Mouse (Mus musculus): ENCODE results near the gene Ttc30b. TPM values are rescaled to one million over a fixed set of nuclear protein-coding genes. Genes with fewer than 3 reads are reported as not detected.

Ttc30b gene
- total and polyA plus RNA-seq, 2 experiments: 3.5 to 8.7 TPM

- Histone ChIP-seq H3K4me3 (ENCODE audit: insufficient read depth, low read depth, low read length) (no peak overlapping the region), H3K36me3 (ENCODE audit: control insufficient read depth, insufficient read depth, low read length) (no peaks in the 10 kb centered on the region), H3K27ac (replicated peaks; ENCODE audit: insufficient read depth, low read depth, low read length) (no peak overlapping the region), H3K4me1 (ENCODE audit: control insufficient read depth, insufficient read depth, low read length) (no peaks in the 10 kb centered on the region; the same call in 1 of the 2 replicates), H3K9ac (ENCODE audit: low read depth, low read length) (no peak overlapping the region), H3K27me3 (ENCODE audit: control insufficient read depth, insufficient read depth, low read length) (no peaks in the 10 kb centered on the region), H3K79me2 (ENCODE audit: control insufficient read depth, insufficient read depth, low read length) (no peaks in the 10 kb centered on the region)
- WGBS: 92% methylated on average over 10 of the region's 10 CpGs
- TF ChIP-seq POLR2A (IDR thresholded peaks at IDR 0.05; ENCODE audit: extremely low read depth, insufficient read depth, low read length) (no peak), CTCF (IDR thresholded peaks at IDR 0.05; ENCODE audit: low read depth, low read length) (no peak)
- no peak for DNase-seq (ENCODE audit: extremely low read depth, low read depth, low spot score)
Measured at GRCm38 (mm10) chr2:75963211-75963840, 24.9 kb upstream of the Ttc30b start.

GRCm38 (mm10) chr2:75960366-75961330 lies 22.3 kb upstream of the Ttc30b start:
- H3K36me3 ChIP-seq (ENCODE audit: control insufficient read depth, insufficient read depth, low read length): no peaks in the 10 kb centered on the region
- no peak for DNase-seq (ENCODE audit: extremely low read depth, low read depth, low spot score)
- H3K27me3 ChIP-seq (ENCODE audit: control insufficient read depth, insufficient read depth, low read length): no peaks in the 10 kb centered on the region
- no peak for TF ChIP-seq POLR2A (IDR thresholded peaks at IDR 0.05; ENCODE audit: extremely low read depth, insufficient read depth, low read length)
- no peak for TF ChIP-seq CTCF (IDR thresholded peaks at IDR 0.05; ENCODE audit: low read depth, low read length)
- H3K4me1 ChIP-seq (ENCODE audit: control insufficient read depth, insufficient read depth, low read length): no peaks in the 10 kb centered on the region; the same call in 1 of the 2 replicates
- no peaks in the 10 kb centered on the region for H3K79me2 ChIP-seq (ENCODE audit: control insufficient read depth, insufficient read depth, low read length)
- no peak overlapping the region for H3K4me3 ChIP-seq (ENCODE audit: insufficient read depth, low read depth, low read length)
- H3K9ac ChIP-seq (ENCODE audit: low read depth, low read length): no peak overlapping the region
- 59% methylated on average over 15 of the region's 15 CpGs for WGBS
- peak overlapping the region; percentile 25; the same call in 1 of the 2 replicates for H3K27ac ChIP-seq (replicated peaks; ENCODE audit: insufficient read depth, low read depth, low read length)

DNA sequence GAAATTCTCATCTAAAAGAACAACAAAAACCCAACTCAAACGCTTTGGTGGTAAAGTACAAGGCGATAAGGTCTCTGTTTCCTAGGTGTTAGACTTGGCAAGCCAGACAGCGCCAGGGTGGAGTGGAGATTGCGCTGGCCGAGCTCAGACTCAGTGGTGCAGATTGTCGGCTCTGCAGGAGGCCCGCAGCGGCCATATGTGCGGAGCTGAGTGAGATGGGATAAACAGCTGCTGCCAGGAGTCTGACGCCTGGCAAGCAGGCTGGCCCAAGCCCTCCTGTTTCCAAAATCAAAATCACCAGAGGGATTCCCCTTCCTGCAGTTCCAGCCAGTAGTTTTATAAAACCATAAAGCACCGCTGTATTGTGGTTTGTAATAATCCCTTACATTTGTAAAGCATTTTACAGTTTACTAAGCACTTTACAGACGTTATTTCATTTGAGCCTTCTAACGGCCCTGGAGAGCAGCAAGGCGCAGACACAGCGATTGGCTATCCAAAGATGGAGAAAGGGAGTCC lies 21.5 kb upstream of the Ttc30b start:
- no peaks in the 10 kb centered on the region for H3K79me2 ChIP-seq (ENCODE audit: control insufficient read depth, insufficient read depth, low read length)
- TF ChIP-seq POLR2A (IDR thresholded peaks at IDR 0.05; ENCODE audit: extremely low read depth, insufficient read depth, low read length): no peak
- no peak for TF ChIP-seq CTCF (IDR thresholded peaks at IDR 0.05; ENCODE audit: low read depth, low read length)
- H3K36me3 ChIP-seq (ENCODE audit: control insufficient read depth, insufficient read depth, low read length): no peaks in the 10 kb centered on the region
- 30% methylated on average over 15 of the region's 15 CpGs for WGBS
- H3K4me1 ChIP-seq (ENCODE audit: control insufficient read depth, insufficient read depth, low read length): no peaks in the 10 kb centered on the region; the same call in 1 of the 2 replicates
- H3K9ac ChIP-seq (ENCODE audit: low read depth, low read length): no peak overlapping the region
- no peak for DNase-seq (ENCODE audit: extremely low read depth, low read depth, low spot score)
- no peak overlapping the region for H3K4me3 ChIP-seq (ENCODE audit: insufficient read depth, low read depth, low read length)
- no peaks in the 10 kb centered on the region for H3K27me3 ChIP-seq (ENCODE audit: control insufficient read depth, insufficient read depth, low read length)
- H3K27ac ChIP-seq (replicated peaks; ENCODE audit: insufficient read depth, low read depth, low read length): peak overlapping the region; percentile 25; the same call in 1 of the 2 replicates

DNA sequence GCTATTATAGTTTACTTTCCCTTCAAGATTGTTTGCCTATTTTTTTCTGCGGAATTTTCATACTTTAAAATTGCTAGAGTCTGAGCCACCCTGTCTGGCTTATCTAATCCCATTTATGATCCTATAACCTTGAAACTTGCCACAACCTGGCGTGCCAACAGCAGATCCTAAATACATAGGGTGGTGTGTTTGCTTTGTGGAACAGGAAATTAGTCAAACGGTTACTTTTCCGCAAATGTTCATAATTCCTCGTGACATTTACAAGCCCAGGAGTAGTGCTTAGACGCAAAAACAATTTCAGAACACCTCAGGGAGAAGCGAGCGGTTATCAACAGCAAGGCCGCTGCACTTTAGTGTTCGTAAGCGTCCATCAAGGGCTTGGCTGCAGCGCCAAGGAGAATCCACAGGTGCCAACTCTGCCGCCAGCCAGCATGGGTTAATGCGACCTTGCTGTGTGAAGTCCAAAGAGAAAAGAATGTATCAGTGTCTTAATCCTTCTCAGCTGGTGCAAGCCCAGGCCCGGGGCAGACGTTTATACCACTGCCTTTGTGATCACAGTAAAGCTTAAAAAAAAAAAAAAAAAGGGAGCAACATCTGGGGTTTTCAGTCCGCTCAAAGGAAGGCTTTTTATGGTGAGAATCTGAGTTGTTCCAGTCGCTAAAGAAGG lies 20.9 kb upstream of the Ttc30b start:
- no peak overlapping the region for H3K9ac ChIP-seq (ENCODE audit: low read depth, low read length)
- no peak for DNase-seq (ENCODE audit: extremely low read depth, low read depth, low spot score)
- no peak overlapping the region for H3K27ac ChIP-seq (replicated peaks; ENCODE audit: insufficient read depth, low read depth, low read length)
- TF ChIP-seq POLR2A (IDR thresholded peaks at IDR 0.05; ENCODE audit: extremely low read depth, insufficient read depth, low read length) (no peak), CTCF (IDR thresholded peaks at IDR 0.05; ENCODE audit: low read depth, low read length) (no peak)
- H3K79me2 ChIP-seq (ENCODE audit: control insufficient read depth, insufficient read depth, low read length): no peaks in the 10 kb centered on the region
- H3K4me3 ChIP-seq (ENCODE audit: insufficient read depth, low read depth, low read length): no peak overlapping the region
- 56% methylated on average over 18 of the region's 18 CpGs for WGBS
- no peaks in the 10 kb centered on the region for H3K36me3 ChIP-seq (ENCODE audit: control insufficient read depth, insufficient read depth, low read length)
- no peaks in the 10 kb centered on the region for H3K27me3 ChIP-seq (ENCODE audit: control insufficient read depth, insufficient read depth, low read length)
- no peaks in the 10 kb centered on the region; the same call in 1 of the 2 replicates for H3K4me1 ChIP-seq (ENCODE audit: control insufficient read depth, insufficient read depth, low read length)

GRCm38 (mm10) chr2:75955709-75956108 lies 17.3 kb upstream of the Ttc30b start:
- Histone ChIP-seq H3K27ac (replicated peaks; ENCODE audit: insufficient read depth, low read depth, low read length) (no peak overlapping the region), H3K4me3 (ENCODE audit: insufficient read depth, low read depth, low read length) (no peak overlapping the region), H3K4me1 (ENCODE audit: control insufficient read depth, insufficient read depth, low read length) (no peaks in the 10 kb centered on the region), H3K36me3 (ENCODE audit: control insufficient read depth, insufficient read depth, low read length) (no peaks in the 10 kb centered on the region), H3K9ac (ENCODE audit: low read depth, low read length) (no peak overlapping the region), H3K79me2 (ENCODE audit: control insufficient read depth, insufficient read depth, low read length) (no peaks in the 10 kb centered on the region), H3K27me3 (ENCODE audit: control insufficient read depth, insufficient read depth, low read length) (no peaks in the 10 kb centered on the region)
- DNase-seq (ENCODE audit: extremely low read depth, low read depth, low spot score): no peak
- TF ChIP-seq POLR2A (IDR thresholded peaks at IDR 0.05; ENCODE audit: extremely low read depth, insufficient read depth, low read length) (no peak), CTCF (IDR thresholded peaks at IDR 0.05; ENCODE audit: low read depth, low read length) (no peak)
- WGBS: 56% methylated on average over 14 of the region's 14 CpGs
